Mouse (Mus musculus) C2C12 (cell line): ENCODE data around the gene Csf2rb.

Source experiments
- FOSL1 ChIP-seq: IDR thresholded peaks from one replicate; pipeline ENCODE4 v1.8.0; 2011; ENCODE audit warnings: mild to moderate bottlenecking, low read length; ENCODE audit not compliant: poor library complexity, insufficient read depth, severe bottlenecking
- MYOD1 ChIP-seq: IDR thresholded peaks from one replicate; pipeline ENCODE4 v1.6.1; 2011; ENCODE audit warnings: low read depth; ENCODE audit not compliant: control insufficient read depth, insufficient read length

DNA sequence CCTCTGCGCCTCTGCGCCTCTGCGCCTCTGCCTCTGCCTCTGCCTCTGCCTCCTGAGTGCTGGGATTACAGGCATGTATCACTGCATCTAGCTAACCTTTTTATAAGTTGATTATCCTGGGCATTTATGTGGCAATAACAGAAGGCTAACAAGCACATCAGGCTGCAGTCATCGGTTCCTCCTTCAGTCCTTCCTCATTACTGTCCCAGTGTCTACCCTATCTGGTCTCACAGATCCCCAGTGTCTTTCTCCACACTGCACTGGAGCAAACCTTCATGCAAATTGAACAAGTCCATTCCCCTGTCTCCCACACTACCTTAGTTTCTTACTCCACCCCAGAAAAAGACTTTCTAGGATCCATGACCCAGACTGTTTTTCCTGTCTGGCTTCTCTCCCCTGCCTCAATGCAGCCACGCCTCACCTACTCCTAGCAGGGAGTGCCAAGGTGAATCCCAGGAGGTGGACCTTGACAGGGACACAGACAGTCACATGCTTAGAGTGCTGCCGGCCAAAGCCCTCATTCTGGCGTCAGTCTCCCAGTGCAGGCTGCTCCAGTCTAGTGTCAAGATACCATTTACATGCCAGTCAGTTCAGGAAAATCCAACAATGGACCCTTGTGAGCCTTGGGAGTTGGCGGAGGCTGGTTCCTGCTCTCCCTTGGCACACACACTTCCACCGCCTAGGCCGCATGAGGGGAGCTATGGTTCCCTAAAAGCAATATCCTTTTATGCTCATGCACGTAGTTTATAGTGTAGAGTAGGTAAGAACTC, 58.1 kb downstream of the Csf2rb start:
- TF ChIP-seq MYOD1 (no peak), FOSL1 (no peak)
